Mouse (Mus musculus): ENCODE results near the gene Tbc1d13. TPM values are rescaled to one million over a fixed set of nuclear protein-coding genes. Genes with fewer than 3 reads are reported as not detected.
"Not testable (repeated sequence)": the region's sequence is repeated elsewhere in the genome, so short reads cannot be mapped to it uniquely, and the experiment has no call there.

Gene Tbc1d13
- total RNA-seq, 2 experiments from 2014 or later = 49.6 to 53.3 TPM

- H3K27ac ChIP-seq = peak overlapping the region; percentile 83
- intact Hi-C loops (cut with DNase I) = loop anchor here (5.0 kb wide), 1 partner anchor 39 kb away; the partner anchor contains the start of gene Endog
- no peak for DNase-seq (ENCODE audit: extremely low spot score in 1 of 2, low spot score in 2 of 2)
- no peak for TF ChIP-seq CTCF (IDR thresholded peaks at IDR 0.05)
- peak overlapping the region; percentile 96 for H3K4me3 ChIP-seq
These were observed 539 bp upstream of the Tbc1d13 start for GRCm38 (mm10) chr2:30132801-30133612.

- Histone ChIP-seq H3K27ac (peak overlapping the region; percentile 83), H3K4me3 (peak overlapping the region; percentile 96)
- TF ChIP-seq CTCF (IDR thresholded peaks at IDR 0.05) = no peak
- DNase-seq (ENCODE audit: extremely low spot score in 1 of 2, low spot score in 2 of 2) = no peak
- intact Hi-C loops (cut with DNase I) = loop anchor here (5.0 kb wide), 1 partner anchor 38 kb away; the partner anchor contains the start of gene Endog
These were observed 799 bp downstream of the Tbc1d13 start for GRCm38 (mm10) chr2:30134378-30134711.

GRCm38 (mm10) chr2:30134928-30135620, 1.5 kb downstream of the Tbc1d13 start:
- intact Hi-C loops (cut with DNase I) = loop anchor here (5.0 kb wide), 1 partner anchor 37 kb away; the partner anchor contains the start of gene Endog
- no peak for DNase-seq (ENCODE audit: extremely low spot score in 1 of 2, low spot score in 2 of 2)
- Histone ChIP-seq H3K4me3 (peak overlapping the region; percentile 96), H3K27ac (no peak overlapping the region; the same call in 1 of the 2 replicates)
- TF ChIP-seq CTCF (IDR thresholded peaks at IDR 0.05) = no peak

- TF ChIP-seq CTCF (IDR thresholded peaks at IDR 0.05) = no peak
- no peak overlapping the region for H3K27ac ChIP-seq
- intact Hi-C loops (cut with DNase I) = no loop called here
- DNase-seq (ENCODE audit: extremely low spot score in 1 of 2, low spot score in 2 of 2) = no peak
- no peak overlapping the region for H3K4me3 ChIP-seq
These were observed 2.9 kb downstream of the Tbc1d13 start for GRCm38 (mm10) chr2:30136458-30136857.

GRCm38 (mm10) chr2:30140021-30140420, 6.5 kb downstream of the Tbc1d13 start:
- intact Hi-C loops (cut with DNase I); H3K4me3 ChIP-seq; H3K27ac ChIP-seq; DNase-seq (ENCODE audit: extremely low spot score in 1 of 2, low spot score in 2 of 2): not testable (repeated sequence)

GRCm38 (mm10) chr2:30144436-30144835, 10.9 kb downstream of the Tbc1d13 start:
- H3K27ac ChIP-seq = no peak overlapping the region
- H3K4me3 ChIP-seq = no peak overlapping the region
- DNase-seq (ENCODE audit: extremely low spot score in 1 of 2, low spot score in 2 of 2) = no peak
- intact Hi-C loops (cut with DNase I) = no loop called here
- TF ChIP-seq CTCF (IDR thresholded peaks at IDR 0.05) = no peak

- H3K4me3 ChIP-seq = no peak overlapping the region
- intact Hi-C loops (cut with DNase I) = no loop called here
- no peak for TF ChIP-seq CTCF (IDR thresholded peaks at IDR 0.05)
- DNase-seq (ENCODE audit: extremely low spot score in 1 of 2, low spot score in 2 of 2) = no peak
- H3K27ac ChIP-seq = no peak overlapping the region
These were observed 13.9 kb downstream of the Tbc1d13 start for GRCm38 (mm10) chr2:30147466-30147865.

GRCm38 (mm10) chr2:30151840-30152239, 18.3 kb downstream of the Tbc1d13 start:
- no peak for TF ChIP-seq CTCF (IDR thresholded peaks at IDR 0.05)
- intact Hi-C loops (cut with DNase I) = no loop called here
- DNase-seq (ENCODE audit: extremely low spot score in 1 of 2, low spot score in 2 of 2) = no peak
- no peak overlapping the region for H3K4me3 ChIP-seq
- no peak overlapping the region for H3K27ac ChIP-seq

- no peak overlapping the region for H3K27ac ChIP-seq
- no peak overlapping the region for H3K4me3 ChIP-seq
- DNase-seq (ENCODE audit: extremely low spot score in 1 of 2, low spot score in 2 of 2) = no peak
- intact Hi-C loops (cut with DNase I) = no loop called here
- TF ChIP-seq CTCF (IDR thresholded peaks at IDR 0.05) = no peak
These were observed 19.1 kb downstream of the Tbc1d13 start for GRCm38 (mm10) chr2:30152616-30153015.

- DNase-seq (ENCODE audit: extremely low spot score in 1 of 2, low spot score in 2 of 2); intact Hi-C loops (cut with DNase I); H3K4me3 ChIP-seq; H3K27ac ChIP-seq: not testable (repeated sequence)
These were observed 26.3 kb downstream of the Tbc1d13 start for GRCm38 (mm10) chr2:30159871-30160270.

GRCm38 (mm10) chr2:30161809-30162208, 28.3 kb downstream of the Tbc1d13 start:
- DNase-seq (ENCODE audit: extremely low spot score in 1 of 2, low spot score in 2 of 2) = no peak
- H3K27ac ChIP-seq = no peak overlapping the region
- intact Hi-C loops (cut with DNase I) = loop anchor here (1.0 kb wide), 2 partner anchors 85 to 120 kb away; partner anchors contain the start of gene Pkn3
- H3K4me3 ChIP-seq = no peak overlapping the region
- TF ChIP-seq CTCF (IDR thresholded peaks at IDR 0.05) = peak; percentile 82

- no peak for TF ChIP-seq CTCF (IDR thresholded peaks at IDR 0.05)
- intact Hi-C loops (cut with DNase I) = no loop called here
- Histone ChIP-seq H3K27ac (no peak overlapping the region), H3K4me3 (no peak overlapping the region)
- DNase-seq (ENCODE audit: extremely low spot score in 1 of 2, low spot score in 2 of 2) = no peak
These were observed 30.9 kb downstream of the Tbc1d13 start for GRCm38 (mm10) chr2:30164340-30164932.

All from left cerebral cortex, adult 2 months (tissue).